ENCODE assay signal across 8 mouse cellular contexts in the genomic region with DNA sequence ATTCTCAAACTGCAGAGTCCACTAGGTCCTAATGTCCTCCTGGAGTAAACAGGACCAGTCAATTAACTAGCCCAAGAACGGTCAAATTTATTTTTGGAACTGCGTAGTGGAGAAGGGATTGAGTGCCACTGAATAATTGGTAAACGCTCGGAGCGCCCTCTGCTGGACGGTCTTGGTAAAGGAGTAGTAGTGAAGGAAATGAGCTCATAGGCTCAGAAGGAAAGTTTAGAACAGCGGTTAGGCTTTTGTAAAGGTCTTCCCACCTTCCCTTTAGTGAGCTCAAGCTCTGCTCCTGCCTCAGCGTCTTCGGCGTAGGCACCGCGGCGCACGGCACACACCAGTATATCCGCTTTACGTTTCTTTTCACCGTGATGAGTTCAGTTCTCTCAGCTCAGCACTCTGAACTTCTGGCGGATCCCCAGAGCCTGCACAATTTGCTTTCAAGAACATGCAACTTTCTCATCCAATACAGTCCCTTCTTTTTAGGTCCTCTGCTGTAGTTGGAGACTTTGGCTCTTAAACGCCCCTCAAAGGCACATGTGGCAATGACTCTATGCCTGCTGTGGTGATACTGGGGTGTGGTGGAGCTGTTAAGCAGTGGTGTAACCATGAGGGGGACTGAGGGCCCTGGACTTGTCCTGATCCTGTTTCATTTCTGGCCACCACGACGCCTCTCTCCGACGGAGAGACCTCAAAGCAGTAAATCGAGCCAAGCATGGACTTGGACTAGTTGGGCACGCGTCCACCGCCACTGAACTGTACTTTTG. TPM values are rescaled to one million over a fixed set of nuclear protein-coding genes. Genes with fewer than 3 reads are reported as not detected.
DNase-seq lines count a peak whose midpoint lies in the region; ATAC-seq lines count a peak whose summit lies in the region.

No protein-coding gene starts in this region.

- H3K9ac ChIP-seq in hindbrain, embryonic 15.5 days = no peak overlapping the region

- H3K4me2 ChIP-seq in hindbrain, embryonic 15.5 days = peak overlapping the region; percentile 46

- no peaks in the 10 kb centered on the region for H3K4me1 ChIP-seq in hindbrain, embryonic 15.5 days (replicated peaks)

- no peaks in the 10 kb centered on the region for H3K27me3 ChIP-seq in hindbrain, embryonic 15.5 days

- H3K9me3 ChIP-seq in hindbrain, embryonic 15.5 days = 0 out of 2 replicates have a peak, but pooled peaks cover 3% of the 10 kb centered on the region

- peak; percentile 80 for DNase-seq in T-cell, adult 2 months (ENCODE audit: low spot score)
- peak; percentile 88 to 94 for DNase-seq in cerebellum, postnatal 36 days
- DNase-seq in frontal cortex, postnatal 36 days (ENCODE audit: low spot score in 2 of 2) = peak; percentile 93 to 94
- peak; percentile 83 to 88 for DNase-seq in layer of hippocampus, postnatal 36 days
- DNase-seq in lung, postnatal 36 days = peak; percentile 98
- DNase-seq in retina, postnatal 7 days (ENCODE audit: low read depth, low spot score) = peak; percentile 76
- DNase-seq in urinary bladder, adult 2 months (ENCODE audit: low spot score) = peak; percentile 90

- no peak overlapping the region for H3K4me3 ChIP-seq in hindbrain, embryonic 15.5 days

- 28% methylated on average over 27 of the region's 27 CpGs for WGBS in hindbrain, embryonic 15.5 days

- peak; percentile 62; the same call in 1 of the 2 replicates for ATAC-seq in hindbrain, embryonic 15.5 days (ENCODE audit: low FRiP score, low read depth)

- H3K27ac ChIP-seq in hindbrain, embryonic 15.5 days (replicated peaks) = no peak overlapping the region

- H3K36me3 ChIP-seq in hindbrain, embryonic 15.5 days = no peaks in the 10 kb centered on the region

RNA-seq across cellular contexts. Expression of a gene that starts 16.6 kb away (rescaled TPM):
- polyA plus RNA-seq in hindbrain, embryonic 15.5 days (2015; fragmentation: Nextera tagmentation; extraction: Ambion mirVana) = 38.0 and 41.3 TPM in 2 replicates
- 10 to 100 TPM; 35.0 to 36.1 TPM for total RNA-seq in layer of hippocampus, postnatal 36 days (2021)
- polyA plus RNA-seq in urinary bladder, adult 2 months (2012; rRNA removed) = 9.4 and 11.6 TPM in 2 replicates

RNA-seq across cellular contexts. Expression of a gene that starts 49.6 kb away (rescaled TPM):
- not detected in 2 replicates for polyA plus RNA-seq in hindbrain, embryonic 15.5 days (2015; fragmentation: Nextera tagmentation; extraction: Ambion mirVana)
- not detected for total RNA-seq in layer of hippocampus, postnatal 36 days (2021)
- polyA plus RNA-seq in urinary bladder, adult 2 months (2012; rRNA removed) = 1.4 and 1.7 TPM in 2 replicates
